Mouse (Mus musculus) cortical plate, adult 2 months (tissue): ENCODE data around the gene Pin1.

Experiments used
- CTCF ChIP-seq: fragments of 200-500 bp; IDR thresholded peaks from 2 replicates; pipeline ENCODE4 v1.5.1; 2011; ENCODE audit warnings: mild to moderate bottlenecking, control low read depth, low read length; ENCODE audit not compliant: insufficient read depth; ENCODE audit errors: extremely low read depth
- POLR2A ChIP-seq: fragments of 200-500 bp; IDR thresholded peaks from 2 replicates; pipeline ENCODE4 v1.6.1; 2011; ENCODE audit warnings: mild to moderate bottlenecking, low read length, control low read depth; ENCODE audit not compliant: insufficient read depth; ENCODE audit errors: extremely low read depth

- peak; percentile 11; the same call in 1 of the 2 replicates for TF ChIP-seq POLR2A
- no peak for TF ChIP-seq CTCF
These were observed 16.2 kb downstream of the Pin1 start for GRCm38 (mm10) chr9:20668065-20668464.
